Mouse (Mus musculus) C2C12 (cell line): ENCODE measurements around the gene Itpr1.

Source experiments
- CTCF ChIP-seq: IDR thresholded peaks from one replicate; pipeline ENCODE4 v1.5.1; 2011; ENCODE audit not compliant: control insufficient read depth, insufficient read depth, insufficient read length
- MYOG ChIP-seq: IDR thresholded peaks from one replicate; pipeline ENCODE4 v1.6.1; 2011; ENCODE audit not compliant: control insufficient read depth, insufficient read length; ENCODE audit errors: extremely low read depth
- USF1 ChIP-seq: IDR thresholded peaks from one replicate; pipeline ENCODE4 v1.6.1; 2011; ENCODE audit warnings: low read depth, mild to moderate bottlenecking, control low read depth, moderate library complexity

DNA sequence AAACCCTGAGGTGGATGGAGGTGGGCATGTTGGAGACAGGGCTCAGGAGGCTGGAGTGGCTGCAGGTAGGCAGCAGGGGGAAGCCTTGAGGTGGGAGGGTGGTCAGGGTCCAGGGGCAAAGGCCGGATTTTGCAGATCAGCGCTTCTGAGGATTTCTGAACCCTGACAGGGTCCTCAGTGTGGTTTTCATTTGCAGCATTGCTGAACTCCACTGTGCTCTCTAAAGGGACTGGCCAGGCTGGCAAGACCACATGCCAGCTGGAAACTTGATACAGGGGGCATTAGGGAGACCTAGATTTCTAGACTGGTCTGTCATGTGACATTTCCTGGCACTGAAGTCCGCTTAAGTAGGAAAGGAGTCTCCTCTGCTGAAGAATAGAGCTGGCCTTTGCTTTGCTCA is 5.1 kb downstream of the Itpr1 start:
- no peak for TF ChIP-seq CTCF
- TF ChIP-seq MYOG, result no peak
- no peak for TF ChIP-seq USF1
